Mouse (Mus musculus): ENCODE measurements around the gene Prpf18. TPM values are rescaled to one million over a fixed set of nuclear protein-coding genes. Genes with fewer than 3 reads are reported as not detected.
A peak's percentile ranks its signal among the peaks of the same experiment; 100 is the strongest.

Prpf18 gene
- polyA plus RNA-seq, 1 experiment = 22.9 TPM

DNA sequence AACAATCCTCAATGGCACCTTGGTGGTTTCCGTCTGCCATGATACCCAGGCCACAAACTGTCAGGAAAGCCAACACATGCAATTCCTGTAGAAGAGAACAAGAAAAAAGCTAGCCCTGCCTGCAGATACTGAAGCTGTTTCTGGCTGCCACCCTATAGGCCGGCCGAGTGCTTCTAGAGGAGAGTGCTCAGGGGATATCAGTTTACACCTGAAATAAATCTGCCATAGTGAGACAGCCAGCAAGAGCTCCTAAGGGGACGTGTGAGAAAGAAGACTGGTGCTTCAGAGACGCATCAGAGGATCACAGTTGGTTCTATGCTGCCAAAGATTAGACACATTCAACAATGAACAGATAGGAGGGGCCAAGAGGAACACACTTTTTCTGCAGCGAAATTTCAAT, 40.6 kb downstream of the Prpf18 start:
- WGBS = 89% methylated on average over 6 of the region's 6 CpGs
- Histone ChIP-seq H3K4me3 (replicated peaks; ENCODE audit: control insufficient read depth, low read depth, low read length) (no peak overlapping the region), H3K4me1 (ENCODE audit: control insufficient read depth, insufficient read depth, low read length) (no peaks in the 10 kb centered on the region), H3K27ac (ENCODE audit: control insufficient read depth, insufficient read depth, low read depth, low read length, poor library complexity) (no peak overlapping the region)
- TF ChIP-seq POLR2A (IDR thresholded peaks at IDR 0.05; ENCODE audit: borderline replicate concordance, control insufficient read depth, low read depth, low read length) = no peak
- no peak for TF ChIP-seq CTCF (IDR thresholded peaks at IDR 0.05; ENCODE audit: control insufficient read depth, insufficient read depth, low read length)

DNA sequence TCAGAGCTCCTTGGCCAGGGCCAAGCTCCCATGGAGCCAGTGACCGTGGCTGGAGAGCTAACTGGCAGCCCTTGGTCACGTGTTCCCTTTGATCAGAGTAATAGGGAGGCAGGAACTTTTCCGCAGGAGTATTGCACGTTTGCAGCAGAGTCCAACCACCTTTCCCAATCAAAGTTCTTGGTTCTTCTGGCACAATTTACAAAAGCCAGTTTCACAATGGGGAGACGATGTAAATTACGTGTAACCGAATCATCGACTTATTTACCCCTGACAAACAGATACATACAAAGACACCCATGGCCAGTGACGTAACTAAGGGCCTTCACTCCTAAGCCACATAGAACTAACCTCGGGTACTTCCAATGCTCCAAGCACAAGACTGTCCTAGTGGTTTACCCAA, 42.5 kb downstream of the Prpf18 start:
- no peak overlapping the region for H3K4me3 ChIP-seq (replicated peaks; ENCODE audit: control insufficient read depth, low read depth, low read length)
- no peak overlapping the region for H3K27ac ChIP-seq (ENCODE audit: control insufficient read depth, insufficient read depth, low read depth, low read length, poor library complexity)
- WGBS = 87% methylated on average over 10 of the region's 10 CpGs
- H3K4me1 ChIP-seq (ENCODE audit: control insufficient read depth, insufficient read depth, low read length) = no peaks in the 10 kb centered on the region
- TF ChIP-seq CTCF (IDR thresholded peaks at IDR 0.05; ENCODE audit: control insufficient read depth, insufficient read depth, low read length) (no peak), POLR2A (IDR thresholded peaks at IDR 0.05; ENCODE audit: borderline replicate concordance, control insufficient read depth, low read depth, low read length) (no peak)

DNA sequence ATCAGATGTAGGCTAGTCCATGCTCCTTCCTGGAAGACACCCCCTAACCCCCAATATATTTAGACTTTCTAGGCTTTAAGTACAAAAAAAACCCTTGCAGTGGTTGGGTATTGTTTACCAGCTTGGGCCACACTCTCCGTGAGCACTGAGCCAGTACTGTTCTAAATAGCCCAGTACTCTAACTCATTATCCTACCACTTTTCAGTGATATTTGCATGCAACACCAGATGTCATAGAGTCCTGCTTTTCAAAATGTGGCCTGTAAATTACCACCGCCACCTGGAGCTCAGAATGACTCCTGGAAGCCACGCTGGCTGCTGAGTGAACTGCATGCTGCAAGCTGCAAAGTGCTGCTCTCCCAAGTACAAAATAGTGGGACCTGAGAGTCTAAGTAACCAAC, 43.7 kb downstream of the Prpf18 start:
- no peaks in the 10 kb centered on the region for H3K4me1 ChIP-seq (ENCODE audit: control insufficient read depth, insufficient read depth, low read length)
- H3K4me3 ChIP-seq (replicated peaks; ENCODE audit: control insufficient read depth, low read depth, low read length) = no peak overlapping the region
- 94% methylated on average over 3 of the region's 3 CpGs for WGBS
- no peak overlapping the region for H3K27ac ChIP-seq (ENCODE audit: control insufficient read depth, insufficient read depth, low read depth, low read length, poor library complexity)
- no peak for TF ChIP-seq POLR2A (IDR thresholded peaks at IDR 0.05; ENCODE audit: borderline replicate concordance, control insufficient read depth, low read depth, low read length)

GRCm38 (mm10) chr2:4606559-4606958, 45.4 kb downstream of the Prpf18 start:
- Histone ChIP-seq H3K4me1 (ENCODE audit: control insufficient read depth, insufficient read depth, low read length) (no peaks in the 10 kb centered on the region), H3K4me3 (replicated peaks; ENCODE audit: control insufficient read depth, low read depth, low read length) (no peak overlapping the region), H3K27ac (ENCODE audit: control insufficient read depth, insufficient read depth, low read depth, low read length, poor library complexity) (no peak overlapping the region)
- TF ChIP-seq POLR2A (IDR thresholded peaks at IDR 0.05; ENCODE audit: borderline replicate concordance, control insufficient read depth, low read depth, low read length) = no peak
- TF ChIP-seq CTCF (IDR thresholded peaks at IDR 0.05; ENCODE audit: control insufficient read depth, insufficient read depth, low read length) = no peak
- 98% methylated on average over 3 of the region's 3 CpGs for WGBS

DNA sequence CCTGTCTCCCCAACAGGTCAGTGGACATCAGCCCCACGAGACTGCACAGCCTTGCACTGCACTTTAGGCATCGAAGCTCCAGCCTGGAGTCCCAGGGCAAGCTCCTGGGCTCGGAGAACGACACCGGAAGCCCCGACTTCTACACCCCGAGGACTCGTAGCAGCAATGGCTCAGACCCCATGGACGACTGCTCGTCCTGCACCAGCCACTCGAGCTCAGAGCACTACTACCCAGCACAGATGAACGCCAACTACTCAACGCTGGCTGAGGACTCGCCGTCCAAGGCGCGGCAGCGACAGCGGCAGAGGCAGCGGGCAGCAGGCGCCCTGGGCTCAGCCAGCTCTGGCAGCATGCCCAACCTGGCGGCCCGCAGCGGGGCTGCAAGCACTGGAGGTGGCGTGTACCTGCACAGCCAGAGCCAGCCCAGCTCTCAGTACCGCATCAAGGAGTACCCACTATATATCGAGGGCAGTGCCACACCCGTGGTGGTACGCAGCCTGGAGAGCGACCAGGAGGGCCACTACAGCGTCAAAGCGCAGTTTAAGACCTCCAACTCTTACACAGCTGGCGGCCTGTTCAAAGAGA, 48.5 kb downstream of the Prpf18 start:
- 94% methylated on average over 33 of the region's 33 CpGs for WGBS
- TF ChIP-seq POLR2A (IDR thresholded peaks at IDR 0.05; ENCODE audit: borderline replicate concordance, control insufficient read depth, low read depth, low read length) (no peak), CTCF (IDR thresholded peaks at IDR 0.05; ENCODE audit: control insufficient read depth, insufficient read depth, low read length) (no peak)
- no peak overlapping the region for H3K4me3 ChIP-seq (replicated peaks; ENCODE audit: control insufficient read depth, low read depth, low read length)
- H3K27ac ChIP-seq (ENCODE audit: control insufficient read depth, insufficient read depth, low read depth, low read length, poor library complexity) = no peak overlapping the region
- H3K4me1 ChIP-seq (ENCODE audit: control insufficient read depth, insufficient read depth, low read length) = no peaks in the 10 kb centered on the region

- H3K27ac ChIP-seq (ENCODE audit: control insufficient read depth, insufficient read depth, low read depth, low read length, poor library complexity) = no peak overlapping the region
- peak; percentile 44 for TF ChIP-seq CTCF (IDR thresholded peaks at IDR 0.05; ENCODE audit: control insufficient read depth, insufficient read depth, low read length)
- TF ChIP-seq POLR2A (IDR thresholded peaks at IDR 0.05; ENCODE audit: borderline replicate concordance, control insufficient read depth, low read depth, low read length) = no peak
- no peak overlapping the region for H3K4me3 ChIP-seq (replicated peaks; ENCODE audit: control insufficient read depth, low read depth, low read length)
- no peaks in the 10 kb centered on the region for H3K4me1 ChIP-seq (ENCODE audit: control insufficient read depth, insufficient read depth, low read length)
- 64% methylated on average over 15 of the region's 15 CpGs for WGBS
Measured at GRCm38 (mm10) chr2:4601034-4601890, 50.7 kb downstream of the Prpf18 start.

- 93% methylated on average over 7 of the region's 7 CpGs for WGBS
- Histone ChIP-seq H3K27ac (ENCODE audit: control insufficient read depth, insufficient read depth, low read depth, low read length, poor library complexity) (no peak overlapping the region), H3K4me1 (ENCODE audit: control insufficient read depth, insufficient read depth, low read length) (no peaks in the 10 kb centered on the region), H3K4me3 (replicated peaks; ENCODE audit: control insufficient read depth, low read depth, low read length) (no peak overlapping the region)
- TF ChIP-seq POLR2A (IDR thresholded peaks at IDR 0.05; ENCODE audit: borderline replicate concordance, control insufficient read depth, low read depth, low read length) (no peak), CTCF (IDR thresholded peaks at IDR 0.05; ENCODE audit: control insufficient read depth, insufficient read depth, low read length) (no peak)
Measured at GRCm38 (mm10) chr2:4596992-4597391, 54.9 kb downstream of the Prpf18 start.

GRCm38 (mm10) chr2:4593878-4594387, 58.0 kb downstream of the Prpf18 start:
- Histone ChIP-seq H3K4me3 (replicated peaks; ENCODE audit: control insufficient read depth, low read depth, low read length) (no peak overlapping the region), H3K27ac (ENCODE audit: control insufficient read depth, insufficient read depth, low read depth, low read length, poor library complexity) (no peak overlapping the region), H3K4me1 (ENCODE audit: control insufficient read depth, insufficient read depth, low read length) (no peaks in the 10 kb centered on the region)
- TF ChIP-seq POLR2A (IDR thresholded peaks at IDR 0.05; ENCODE audit: borderline replicate concordance, control insufficient read depth, low read depth, low read length) (no peak), CTCF (IDR thresholded peaks at IDR 0.05; ENCODE audit: control insufficient read depth, insufficient read depth, low read length) (no peak)
- WGBS = 90% methylated on average over 3 of the region's 3 CpGs
